Mouse (Mus musculus): Measurements from ENCODE around the gene Rusc2.
A peak's percentile ranks its signal among the peaks of the same experiment; 100 is the strongest.

DNA sequence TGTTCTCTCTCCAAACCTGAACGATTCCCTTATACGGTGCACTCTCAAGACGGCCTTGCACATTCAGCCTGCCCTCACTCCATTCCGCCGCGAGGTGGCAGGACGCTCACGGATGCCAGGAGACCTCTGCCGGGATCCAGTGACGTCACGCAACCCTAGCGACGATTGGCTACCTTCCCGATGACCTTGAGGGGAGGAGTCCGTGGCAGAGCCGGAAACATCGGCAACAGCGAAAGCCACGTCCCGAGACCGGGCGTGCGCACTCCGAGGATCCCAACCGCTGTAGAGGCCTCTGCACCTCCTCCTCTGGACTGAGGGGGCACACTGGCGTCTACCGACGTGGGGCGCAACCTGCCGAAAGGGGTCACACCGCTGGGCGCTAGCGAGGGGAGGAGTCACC lies 60.3 kb downstream of the Rusc2 start:
- TF ChIP-seq POLR2A (IDR thresholded peaks at IDR 0.05; ENCODE audit: borderline replicate concordance, extremely low read depth, low read depth, low read length) (peak; percentile 98), CTCF (IDR thresholded peaks at IDR 0.05; ENCODE audit: insufficient read depth, low read length) (peak; percentile 87)
